Mouse (Mus musculus) limb, embryonic 14.5 days (tissue): Measurements from ENCODE around the gene Slc9a7. TPM values are rescaled to one million over a fixed set of nuclear protein-coding genes. Genes with fewer than 3 reads are reported as not detected.

ENCODE experiments used
- ATAC-seq: fragments of 200-750 bp; cut with Nextera tagmentation; 2 replicates; pipeline ENCODE4 v1.8.0; 2017; ENCODE audit warnings: low read depth, moderate number of reproducible peaks, moderate TSS enrichment; ENCODE audit not compliant: low FRiP score
- DNase-seq: peaks from one replicate; pipeline ENCODE4 v3.0.0-alpha.2; 2015; ENCODE audit warnings: low spot score
- H3K27ac ChIP-seq: fragments of 300-500 bp; sonication (generic); replicated peaks from 2 replicates; pipeline ENCODE4 v1.5.1; 2014; ENCODE audit warnings: low read depth, mild to moderate bottlenecking, low read length, moderate library complexity, mixed read lengths
- H3K27me3 ChIP-seq: fragments of 300-500 bp; sonication (generic); 2 replicates; pipeline ENCODE4 v1.6.1; 2014; ENCODE audit warnings: low read length, mixed read lengths; ENCODE audit not compliant: control insufficient read depth, insufficient read depth
- H3K36me3 ChIP-seq: fragments of 300-500 bp; sonication (generic); 2 replicates; pipeline ENCODE4 v1.6.1; 2014; ENCODE audit warnings: mild to moderate bottlenecking, low read length, moderate library complexity, mixed read lengths; ENCODE audit not compliant: control insufficient read depth, insufficient read depth
- H3K4me1 ChIP-seq: fragments of 300-500 bp; sonication (generic); 2 replicates; pipeline ENCODE4 v1.6.1; 2014; ENCODE audit warnings: antibody characterized with exemption, low read length, mixed read lengths; ENCODE audit not compliant: control insufficient read depth, insufficient read depth
- H3K4me2 ChIP-seq: fragments of 300-500 bp; sonication (generic); replicated peaks from 2 replicates; pipeline ENCODE4 v1.6.1; 2014; ENCODE audit warnings: low read depth, mild to moderate bottlenecking, low read length, moderate library complexity; ENCODE audit not compliant: severe bottlenecking
- H3K4me3 ChIP-seq: fragments of 300-500 bp; sonication (generic); replicated peaks from 2 replicates; pipeline ENCODE4 v1.5.1; 2014; ENCODE audit warnings: low read length
- H3K9ac ChIP-seq: fragments of 300-500 bp; sonication (generic); 2 replicates; pipeline ENCODE4 v1.6.1; 2014; ENCODE audit warnings: mild to moderate bottlenecking, low read depth, low read length, moderate library complexity; ENCODE audit not compliant: severe bottlenecking
- H3K9me3 ChIP-seq: fragments of 300-500 bp; sonication (generic); 2 replicates; pipeline ENCODE4 v1.6.1; 2016; ENCODE audit warnings: low read length; ENCODE audit not compliant: control insufficient read depth
- POLR2A ChIP-seq: fragments of 200-500 bp; IDR thresholded peaks from 2 replicates; pipeline ENCODE4 v1.8.0; 2012; ENCODE audit warnings: inconsistent platforms, mild to moderate bottlenecking, moderate library complexity, borderline replicate concordance; ENCODE audit not compliant: insufficient read depth, insufficient read length; ENCODE audit errors: extremely low read depth
- WGBS: fragments of 180-500 bp; shearing (Covaris S2); extraction: QIAGEN DNeasy Blood & Tissue Kit; methylation state at CpG from one replicate; pipeline ENCODE4 v1.1.7; 2014; 5-methylcytosine and 5-hydroxymethylcytosine counted together
- polyA plus RNA-seq, 2 experiments: library from polyadenylated mRNA; depleted of rRNA in 1 of 2; stranded (reverse) in 1 of 2; unstranded in 1 of 2; fragments of >200 nt; fragmentation: Nextera tagmentation in 1 of 2; extraction: Ambion mirVana in 1 of 2; gene quantifications; 2 replicates each; pipeline versions ENCODE4 v1.2.1 to v1.2.3; 2012 to 2014

Slc9a7 gene
- polyA plus RNA-seq, 2 experiments, result 1.8 TPM

DNA sequence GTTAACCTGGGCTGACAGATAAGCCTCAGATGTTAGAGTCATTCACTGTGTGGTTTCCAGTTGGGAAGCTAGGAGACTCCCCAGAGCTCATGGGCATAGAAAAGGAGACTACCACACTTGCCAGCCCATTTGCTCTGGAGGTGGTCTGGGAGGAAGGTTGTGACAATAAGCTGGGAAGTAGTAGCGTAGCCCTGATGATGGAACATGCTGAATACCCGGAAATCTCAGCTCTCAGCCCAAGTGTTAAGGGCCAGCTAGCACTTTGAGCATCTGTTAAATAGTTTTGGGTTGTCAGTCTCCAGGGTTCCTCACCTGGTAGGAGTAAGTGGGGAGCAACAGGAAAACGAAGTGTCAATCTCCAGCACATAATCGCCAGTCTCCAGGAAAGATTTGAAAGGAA, 221.4 kb downstream of the Slc9a7 start:
- no peak for DNase-seq
- no peak for TF ChIP-seq POLR2A
- Histone ChIP-seq H3K9me3 (no peaks in the 10 kb centered on the region), H3K36me3 (no peaks in the 10 kb centered on the region), H3K9ac (no peak overlapping the region), H3K27me3 (no peaks in the 10 kb centered on the region), H3K4me1 (no peaks in the 10 kb centered on the region), H3K4me2 (no peak overlapping the region), H3K27ac (no peak overlapping the region), H3K4me3 (no peak overlapping the region)
- no peak for ATAC-seq
- WGBS, result 38% methylated on average over 4 of the region's 4 CpGs

DNA sequence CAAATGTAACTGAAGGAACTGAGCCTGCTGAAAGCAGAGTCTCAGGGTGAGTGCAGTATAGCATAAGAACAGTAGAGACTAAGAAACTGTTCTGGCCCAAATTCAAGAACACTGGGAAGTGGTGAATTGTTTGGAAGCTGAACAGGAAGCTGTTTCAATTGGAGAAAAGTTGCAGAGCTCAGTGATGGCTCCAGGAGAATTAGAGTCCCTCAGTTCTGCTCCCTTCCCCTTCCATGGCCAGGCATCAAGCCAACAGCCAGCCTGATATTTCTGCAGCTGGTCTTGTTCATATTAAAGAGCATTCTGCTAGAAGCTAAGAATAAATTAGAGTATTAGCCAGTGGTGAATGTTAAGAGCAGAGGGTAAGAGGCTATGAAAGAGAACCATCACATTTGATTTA, 225.0 kb downstream of the Slc9a7 start:
- no peak for ATAC-seq
- Histone ChIP-seq H3K4me2 (no peak overlapping the region), H3K4me1 (no peaks in the 10 kb centered on the region), H3K4me3 (no peak overlapping the region), H3K9me3 (no peaks in the 10 kb centered on the region), H3K27ac (no peak overlapping the region), H3K27me3 (no peaks in the 10 kb centered on the region), H3K9ac (no peak overlapping the region), H3K36me3 (no peaks in the 10 kb centered on the region)
- DNase-seq, result no peak
- TF ChIP-seq POLR2A, result no peak

DNA sequence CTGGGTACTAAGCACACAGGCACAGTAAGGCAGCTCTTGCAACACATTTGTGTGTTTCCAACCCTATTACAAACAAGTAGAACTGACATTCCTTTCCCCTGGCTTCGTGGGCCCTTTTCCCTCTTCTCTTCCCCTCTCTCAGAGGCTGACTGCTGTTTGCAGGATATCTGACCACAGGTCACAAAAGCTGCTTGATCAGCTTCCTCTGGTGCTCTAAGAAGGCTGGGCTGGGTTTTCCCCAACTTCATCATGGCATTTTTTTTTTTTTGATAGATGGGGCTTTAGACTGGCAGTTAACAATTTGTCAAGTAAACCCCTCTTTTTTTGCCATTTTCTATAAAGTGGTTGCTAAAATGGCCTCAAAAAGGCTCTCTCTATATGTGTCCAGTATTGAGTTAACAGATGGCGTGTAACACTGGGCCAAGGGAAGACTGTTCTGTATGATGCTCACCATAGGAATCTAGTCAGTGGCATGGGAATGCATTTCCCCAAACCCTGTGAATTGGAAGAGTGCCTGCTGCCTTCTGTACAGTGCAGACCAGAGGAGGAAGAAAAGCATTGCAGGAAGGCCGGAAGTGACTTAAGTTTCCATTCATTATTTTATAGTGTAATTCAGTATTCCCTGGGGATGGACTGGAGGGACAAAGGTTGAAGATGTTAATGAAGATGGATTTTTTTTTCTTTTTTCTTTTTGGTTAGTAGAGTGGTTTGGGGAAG, 229.7 kb downstream of the Slc9a7 start:
- ATAC-seq, result no peak
- Histone ChIP-seq H3K27me3 (peaks cover 10% of the 10 kb centered on the region; the same call in 1 of the 2 replicates), H3K9me3 (no peaks in the 10 kb centered on the region), H3K9ac (no peak overlapping the region), H3K27ac (no peak overlapping the region), H3K4me2 (no peak overlapping the region), H3K4me1 (no peaks in the 10 kb centered on the region), H3K36me3 (no peaks in the 10 kb centered on the region), H3K4me3 (no peak overlapping the region)
- DNase-seq, result no peak
- 45% methylated on average over 3 of the region's 3 CpGs for WGBS
- no peak for TF ChIP-seq POLR2A

DNA sequence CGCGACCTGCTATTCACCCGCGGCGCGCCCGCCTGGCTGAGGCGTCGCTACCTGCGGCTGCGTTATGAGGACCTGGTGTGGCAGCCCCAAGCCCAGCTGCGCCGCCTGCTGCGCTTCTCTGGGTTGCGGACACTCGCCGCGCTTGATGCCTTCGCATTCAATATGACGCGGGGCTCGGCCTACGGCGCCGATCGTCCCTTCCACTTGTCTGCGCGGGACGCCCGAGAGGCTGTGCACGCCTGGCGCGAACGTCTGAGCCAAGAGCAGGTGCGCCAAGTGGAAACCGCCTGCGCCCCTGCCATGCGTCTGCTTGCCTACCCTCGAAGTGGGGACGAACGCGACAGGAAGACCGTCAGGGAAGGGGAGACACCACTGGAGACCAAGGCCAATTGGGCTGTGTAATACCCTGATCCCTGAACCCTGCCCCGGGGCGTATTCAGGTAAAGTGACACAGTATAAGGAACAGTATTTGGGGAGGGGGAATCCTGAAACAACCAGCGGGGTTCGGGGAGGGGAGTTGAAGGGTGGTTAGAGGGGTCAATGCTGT, 230.8 kb downstream of the Slc9a7 start:
- H3K9ac ChIP-seq, result 0 out of 2 replicates have a peak overlapping the region, but pooled peaks have one; percentile 41
- DNase-seq (no peak), ATAC-seq (no peak)
- WGBS, result 26% methylated on average over 34 of the region's 47 CpGs
- no peak overlapping the region for H3K27ac ChIP-seq
- H3K27me3 ChIP-seq, result peaks cover 10% of the 10 kb centered on the region; the same call in 1 of the 2 replicates
- peak overlapping the region; percentile 40 for H3K4me3 ChIP-seq
- no peaks in the 10 kb centered on the region for H3K36me3 ChIP-seq
- H3K4me1 ChIP-seq, result no peaks in the 10 kb centered on the region
- H3K4me2 ChIP-seq, result peak overlapping the region; percentile 61
- H3K9me3 ChIP-seq, result no peaks in the 10 kb centered on the region
- TF ChIP-seq POLR2A, result no peak

DNA sequence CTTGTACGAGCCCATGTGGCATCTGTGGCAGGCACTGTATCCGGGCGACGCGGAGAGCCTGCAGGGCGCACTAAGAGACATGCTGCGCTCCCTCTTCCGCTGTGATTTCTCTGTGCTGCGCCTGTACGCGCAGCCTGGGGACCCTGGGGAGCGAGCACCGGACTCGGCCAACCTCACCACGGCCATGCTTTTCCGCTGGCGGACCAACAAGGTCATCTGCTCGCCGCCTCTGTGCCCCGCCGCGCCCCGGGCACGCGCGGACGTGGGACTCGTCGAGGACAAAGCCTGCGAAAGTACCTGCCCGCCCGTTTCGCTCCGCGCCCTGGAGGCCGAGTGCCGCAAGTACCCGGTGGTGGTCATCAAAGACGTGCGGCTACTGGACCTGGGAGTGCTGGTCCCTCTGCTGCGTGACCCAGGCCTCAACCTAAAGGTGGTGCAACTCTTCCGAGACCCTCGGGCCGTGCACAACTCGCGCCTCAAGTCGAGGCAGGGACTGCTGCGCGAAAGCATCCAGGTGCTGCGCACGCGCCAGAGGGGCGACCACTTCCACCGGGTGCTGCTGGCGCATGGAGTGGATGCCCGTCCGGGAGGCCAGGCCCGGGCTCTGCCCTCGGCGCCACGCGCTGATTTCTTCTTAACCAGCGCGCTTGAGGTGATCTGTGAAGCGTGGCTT, 231.4 kb downstream of the Slc9a7 start:
- Histone ChIP-seq H3K4me2 (peak overlapping the region; percentile 61), H3K4me3 (peak overlapping the region; percentile 40), H3K27me3 (peaks cover 10% of the 10 kb centered on the region; the same call in 1 of the 2 replicates), H3K27ac (no peak overlapping the region), H3K9me3 (no peaks in the 10 kb centered on the region), H3K9ac (peak overlapping the region; percentile 41; the same call in 1 of the 2 replicates), H3K4me1 (no peaks in the 10 kb centered on the region), H3K36me3 (no peaks in the 10 kb centered on the region)
- DNase-seq (no peak), ATAC-seq (no peak)
- 25% methylated on average over 42 of the region's 65 CpGs for WGBS
- no peak for TF ChIP-seq POLR2A
